Mouse (Mus musculus) forebrain, embryonic 14.5 days (tissue): ENCODE measurements around the gene Fbxo28. TPM values are rescaled to one million over a fixed set of nuclear protein-coding genes. Genes with fewer than 3 reads are reported as not detected.

Experiments used
- ATAC-seq: fragments of 200-750 bp; cut with Nextera tagmentation; 2 replicates; pipeline ENCODE4 v1.8.0; 2017; ENCODE audit warnings: mild to moderate bottlenecking, moderate library complexity
- DNase-seq: peaks from one replicate; pipeline ENCODE4 v3.0.0-alpha.2; 2015; ENCODE audit warnings: low spot score
- H3K27ac ChIP-seq: fragments of 300-500 bp; sonication (generic); 2 replicates; pipeline ENCODE4 v1.5.1; 2014; ENCODE audit warnings: low read depth, mild to moderate bottlenecking, control low read depth, low read length, moderate library complexity
- H3K27me3 ChIP-seq: fragments of 300-500 bp; sonication (generic); replicated peaks from 2 replicates; pipeline ENCODE4 v1.6.1; 2014; ENCODE audit warnings: low read length, control low read depth, mixed read lengths; ENCODE audit not compliant: control insufficient read depth, insufficient read depth
- H3K36me3 ChIP-seq: fragments of 300-500 bp; sonication (generic); 2 replicates; pipeline ENCODE4 v1.6.1; 2014; ENCODE audit warnings: low read length, control low read depth; ENCODE audit not compliant: control insufficient read depth, insufficient read depth
- H3K4me1 ChIP-seq: fragments of 300-500 bp; sonication (generic); 2 replicates; pipeline ENCODE4 v1.6.1; 2014; ENCODE audit warnings: antibody characterized with exemption, low read length, control low read depth; ENCODE audit not compliant: control insufficient read depth, insufficient read depth
- H3K4me2 ChIP-seq: fragments of 300-500 bp; sonication (generic); 2 replicates; pipeline ENCODE4 v1.6.1; 2014; ENCODE audit warnings: mild to moderate bottlenecking, control low read depth, low read length
- H3K4me3 ChIP-seq: fragments of 300-500 bp; sonication (generic); 2 replicates; pipeline ENCODE4 v1.5.1; 2014; ENCODE audit warnings: low read depth, low read length, control low read depth
- H3K9ac ChIP-seq: fragments of 300-500 bp; sonication (generic); 2 replicates; pipeline ENCODE4 v1.6.1; 2014; ENCODE audit warnings: mild to moderate bottlenecking, low read length, control low read depth, moderate library complexity
- H3K9me3 ChIP-seq: fragments of 300-500 bp; sonication (generic); replicated peaks from 2 replicates; pipeline ENCODE4 v1.6.1; 2016; ENCODE audit warnings: low read length, control low read depth, mixed read lengths; ENCODE audit not compliant: control insufficient read depth
- WGBS: fragments of 180-500 bp; shearing (Covaris S2); extraction: QIAGEN DNeasy Blood & Tissue Kit; methylation state at CpG from one replicate; pipeline ENCODE4 v1.1.7; 2014; 5-methylcytosine and 5-hydroxymethylcytosine counted together
- polyA plus RNA-seq: library from polyadenylated mRNA; unstranded; fragments of >200 nt; fragmentation: Nextera tagmentation; extraction: Ambion mirVana; gene quantifications from 2 replicates; pipeline ENCODE4 v1.2.1, GENCODE M21; 2014

Gene Fbxo28
- polyA plus RNA-seq, 1 experiment from 2014 or later, result 30.5 TPM

DNA sequence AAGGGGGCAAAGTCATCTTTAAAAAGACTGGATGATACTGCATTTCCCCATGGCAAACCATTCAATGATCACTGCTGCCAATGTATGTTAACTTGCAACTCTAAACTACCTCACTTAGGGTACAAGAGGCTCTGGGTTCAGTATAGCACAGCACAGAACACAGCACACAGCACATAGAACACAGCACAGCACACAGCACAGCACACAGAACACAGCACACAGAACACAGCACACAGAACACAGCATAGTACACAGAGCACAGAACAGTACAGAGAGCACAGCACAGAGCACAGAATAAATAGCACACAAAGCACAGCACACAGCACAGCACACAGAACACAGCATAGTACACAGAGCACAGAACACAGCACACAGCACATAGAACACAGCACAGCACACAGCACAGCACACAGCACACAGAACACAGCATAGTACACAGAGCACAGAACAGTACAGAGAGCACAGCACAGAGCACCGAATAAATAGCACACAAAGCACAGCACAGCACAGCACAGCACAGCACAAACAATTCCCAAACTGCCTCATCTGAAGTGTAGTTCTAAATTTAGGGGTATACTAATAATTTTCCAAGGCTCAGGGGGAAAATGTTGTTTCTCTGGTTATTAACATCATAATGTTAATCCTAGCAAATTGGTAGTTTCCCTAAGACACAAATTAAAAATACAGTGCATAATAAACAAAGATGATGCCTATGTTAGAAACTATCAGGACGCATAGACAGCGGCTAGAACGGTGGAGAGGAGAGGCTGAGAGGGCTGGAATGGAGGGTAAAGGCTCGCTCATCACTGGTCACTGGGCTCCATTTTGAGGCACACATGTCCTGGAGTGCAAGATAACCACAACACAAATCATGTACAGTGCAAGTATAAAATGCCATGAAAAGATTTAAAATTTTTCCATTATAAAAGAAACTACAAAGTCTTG lies 9.1 kb downstream of the Fbxo28 start:
- no peak overlapping the region for H3K9ac ChIP-seq
- peaks cover 23% of the 10 kb centered on the region for H3K36me3 ChIP-seq
- H3K27ac ChIP-seq, result no peak overlapping the region
- no peaks in the 10 kb centered on the region for H3K27me3 ChIP-seq
- WGBS, result 89% methylated on average over 5 of the region's 5 CpGs
- no peak overlapping the region for H3K4me3 ChIP-seq
- ATAC-seq (0 out of 2 replicates have a peak, but pooled peaks have one; percentile 26), DNase-seq (no peak)
- no peaks in the 10 kb centered on the region for H3K9me3 ChIP-seq
- H3K4me2 ChIP-seq, result no peak overlapping the region
- H3K4me1 ChIP-seq, result no peaks in the 10 kb centered on the region

- 94% methylated on average over 1 of the region's 1 CpGs for whole genome bisulfite sequencing
- no peak overlapping the region for H3K4me3 ChIP-seq
- H3K9me3 ChIP-seq, result no peaks in the 10 kb centered on the region
- no peaks in the 10 kb centered on the region for H3K27me3 ChIP-seq
- H3K27ac ChIP-seq, result no peak overlapping the region
- H3K9ac ChIP-seq, result no peak overlapping the region
- ATAC-seq (no peak), DNase-seq (no peak)
- H3K36me3 ChIP-seq, result peaks cover 79% of the 10 kb centered on the region
- no peaks in the 10 kb centered on the region for H3K4me1 ChIP-seq
- H3K4me2 ChIP-seq, result no peak overlapping the region
These were observed 15.5 kb downstream of the Fbxo28 start for GRCm38 (mm10) chr1:182325919-182326318.

- 97% methylated on average over 7 of the region's 7 CpGs for WGBS
- no peak overlapping the region for H3K27ac ChIP-seq
- no peaks in the 10 kb centered on the region for H3K27me3 ChIP-seq
- DNase-seq, result no peak
- no peak overlapping the region for H3K9ac ChIP-seq
- no peaks in the 10 kb centered on the region for H3K4me1 ChIP-seq
- no peak overlapping the region for H3K4me2 ChIP-seq
- peaks cover 86% of the 10 kb centered on the region for H3K36me3 ChIP-seq
- no peak for ATAC-seq
- H3K4me3 ChIP-seq, result no peak overlapping the region
- H3K9me3 ChIP-seq, result no peaks in the 10 kb centered on the region
These were observed 16.9 kb downstream of the Fbxo28 start for GRCm38 (mm10) chr1:182324552-182324951.

DNA sequence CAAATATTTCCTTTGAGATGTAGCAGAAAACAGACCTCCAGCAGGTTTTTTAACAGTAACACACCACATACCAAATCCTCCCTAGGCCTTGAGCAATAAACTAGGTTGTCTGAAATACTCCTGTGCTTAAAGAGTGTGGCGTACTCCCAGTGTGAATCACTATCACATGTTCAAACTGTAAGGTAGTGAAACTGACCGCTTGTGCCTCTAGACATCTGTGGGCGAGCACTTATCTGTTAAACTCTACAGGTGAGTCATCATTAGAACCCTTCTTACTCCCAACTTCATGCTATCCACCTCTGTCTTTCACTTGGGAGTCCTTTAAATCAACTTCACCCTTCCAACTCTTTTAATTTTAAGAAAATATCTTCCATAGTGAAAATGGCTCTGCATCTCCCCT lies 18.3 kb downstream of the Fbxo28 start:
- H3K36me3 ChIP-seq, result peaks cover 88% of the 10 kb centered on the region
- no peak for ATAC-seq
- H3K9ac ChIP-seq, result no peak overlapping the region
- 99% methylated on average over 3 of the region's 3 CpGs for WGBS
- H3K4me3 ChIP-seq, result no peak overlapping the region
- H3K27ac ChIP-seq, result no peak overlapping the region
- no peak for DNase-seq
- no peak overlapping the region for H3K4me2 ChIP-seq
- no peaks in the 10 kb centered on the region for H3K9me3 ChIP-seq
- H3K27me3 ChIP-seq, result no peaks in the 10 kb centered on the region
- no peaks in the 10 kb centered on the region for H3K4me1 ChIP-seq

GRCm38 (mm10) chr1:182314201-182314600 lies 27.2 kb downstream of the Fbxo28 start:
- H3K4me3 ChIP-seq, result no peak overlapping the region
- no peaks in the 10 kb centered on the region for H3K4me1 ChIP-seq
- H3K9ac ChIP-seq, result no peak overlapping the region
- peaks cover 4% of the 10 kb centered on the region; the same call in 1 of the 2 replicates for H3K9me3 ChIP-seq
- H3K4me2 ChIP-seq, result no peak overlapping the region
- WGBS, result 97% methylated on average over 5 of the region's 5 CpGs
- DNase-seq (no peak), ATAC-seq (no peak)
- peaks cover 64% of the 10 kb centered on the region for H3K36me3 ChIP-seq
- no peak overlapping the region for H3K27ac ChIP-seq
- no peaks in the 10 kb centered on the region for H3K27me3 ChIP-seq

DNA sequence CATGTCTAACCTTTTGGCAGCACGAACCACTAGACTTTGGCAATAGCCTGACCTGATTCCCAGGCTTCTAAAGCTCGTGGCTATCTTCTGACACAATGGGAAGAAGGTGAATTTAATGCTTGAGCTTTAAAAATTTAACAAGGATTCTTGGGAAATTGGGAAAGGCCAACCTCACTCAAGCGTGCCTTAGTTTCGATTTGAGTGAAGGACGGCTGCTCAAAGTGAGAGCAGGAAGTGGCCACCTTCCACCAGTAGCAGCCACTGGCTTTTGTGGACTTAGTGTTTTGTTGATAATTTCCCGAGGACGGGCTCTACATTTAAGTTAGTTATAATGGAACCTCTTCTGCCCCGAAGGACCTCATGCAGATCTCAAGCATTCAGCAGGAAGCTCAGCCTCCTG lies 28.2 kb downstream of the Fbxo28 start:
- ATAC-seq, result no peak
- no peak for DNase-seq
- no peak overlapping the region for H3K9ac ChIP-seq
- H3K9me3 ChIP-seq, result peaks cover 4% of the 10 kb centered on the region; the same call in 1 of the 2 replicates
- H3K4me3 ChIP-seq, result no peak overlapping the region
- no peak overlapping the region for H3K27ac ChIP-seq
- no peak overlapping the region for H3K4me2 ChIP-seq
- peaks cover 55% of the 10 kb centered on the region for H3K36me3 ChIP-seq
- no peaks in the 10 kb centered on the region for H3K27me3 ChIP-seq
- H3K4me1 ChIP-seq, result no peaks in the 10 kb centered on the region
- 92% methylated on average over 8 of the region's 8 CpGs for WGBS

DNA sequence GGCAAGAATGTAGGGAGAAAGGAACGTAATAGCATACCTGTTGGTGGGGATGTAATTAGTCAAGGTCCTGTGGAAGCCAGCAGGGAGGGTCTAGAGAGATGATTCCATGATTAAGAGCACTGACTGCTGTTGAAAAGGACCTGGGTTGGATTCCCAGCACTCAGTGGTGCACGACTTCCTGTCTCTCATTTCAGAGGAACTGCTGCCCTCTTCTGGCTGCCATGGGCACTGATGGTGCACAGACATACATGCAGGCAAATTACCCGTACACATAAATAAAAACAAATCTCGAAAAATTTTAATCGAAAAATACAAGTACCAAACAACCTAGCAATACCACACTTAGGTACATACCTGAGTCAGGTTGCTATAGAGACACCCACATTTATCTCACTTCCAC lies 30.1 kb downstream of the Fbxo28 start:
- H3K9me3 ChIP-seq, result peaks cover 4% of the 10 kb centered on the region; the same call in 1 of the 2 replicates
- ATAC-seq, result no peak
- H3K4me1 ChIP-seq, result no peaks in the 10 kb centered on the region
- peaks cover 39% of the 10 kb centered on the region for H3K36me3 ChIP-seq
- H3K4me3 ChIP-seq, result no peak overlapping the region
- H3K27ac ChIP-seq, result no peak overlapping the region
- DNase-seq, result no peak
- no peak overlapping the region for H3K9ac ChIP-seq
- no peak overlapping the region for H3K4me2 ChIP-seq
- H3K27me3 ChIP-seq, result no peaks in the 10 kb centered on the region
- WGBS, result 97% methylated on average over 5 of the region's 5 CpGs

DNA sequence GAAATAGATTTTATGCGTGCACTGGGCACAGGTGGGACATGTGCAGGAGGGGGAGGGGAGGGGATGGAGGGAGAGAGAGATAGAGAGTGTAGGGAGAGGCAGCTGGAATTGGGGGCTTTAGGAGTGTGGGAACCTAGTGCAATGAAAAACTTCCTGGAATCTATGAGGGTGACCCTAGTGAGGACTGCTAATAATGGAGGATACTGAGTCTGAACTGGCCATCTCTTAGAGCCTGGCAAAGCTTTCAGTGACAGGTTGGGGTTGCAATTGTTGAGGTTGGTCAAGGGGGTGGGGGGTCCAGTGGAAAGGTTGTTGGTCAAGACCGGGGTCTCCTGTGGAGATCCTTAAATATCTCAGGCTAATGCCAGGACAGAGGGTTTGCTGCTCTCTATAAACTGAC lies 31.1 kb downstream of the Fbxo28 start:
- DNase-seq, result no peak
- WGBS, result 85% methylated on average over 2 of the region's 2 CpGs

GRCm38 (mm10) chr1:182309403-182309802 lies 32.0 kb downstream of the Fbxo28 start:
- H3K4me1 ChIP-seq, result no peaks in the 10 kb centered on the region
- peaks cover 4% of the 10 kb centered on the region; the same call in 1 of the 2 replicates for H3K9me3 ChIP-seq
- ATAC-seq (no peak), DNase-seq (no peak)
- no peak overlapping the region for H3K4me2 ChIP-seq
- peaks cover 19% of the 10 kb centered on the region for H3K36me3 ChIP-seq
- H3K9ac ChIP-seq, result no peak overlapping the region
- no peaks in the 10 kb centered on the region for H3K27me3 ChIP-seq
- no peak overlapping the region for H3K27ac ChIP-seq
- H3K4me3 ChIP-seq, result no peak overlapping the region
- WGBS, result 81% methylated on average over 5 of the region's 5 CpGs

More for the DNA sequence above, 31.1 kb downstream of the Fbxo28 start:
- no peak overlapping the region for H3K27ac ChIP-seq
- peaks cover 28% of the 10 kb centered on the region for H3K36me3 ChIP-seq
- no peak for ATAC-seq
- no peaks in the 10 kb centered on the region for H3K27me3 ChIP-seq
- H3K4me2 ChIP-seq, result no peak overlapping the region
- peaks cover 4% of the 10 kb centered on the region; the same call in 1 of the 2 replicates for H3K9me3 ChIP-seq
- H3K4me3 ChIP-seq, result no peak overlapping the region
- H3K4me1 ChIP-seq, result no peaks in the 10 kb centered on the region
- H3K9ac ChIP-seq, result no peak overlapping the region
